ENCODE assay signal across 16 mouse cellular contexts in genomic region chr9:56266200-56266815, GRCm38 (mm10).
DNase-seq lines count a peak whose midpoint lies in the region; ATAC-seq and TF ChIP-seq lines count a peak whose summit lies in the region.
"Had no signal": no experiment of that assay in that cellular context is flagged by ENCODE, and none has a peak within 500 bp of the region (broad histone marks: within the 10 kb centered on the region; RNA-seq: fewer than 3 reads in every experiment).

No protein-coding gene starts in this region.

- TF ChIP-seq CTCF in gastrocnemius, adult 2 months (IDR thresholded peaks at IDR 0.05) = no peak
- no peak for TF ChIP-seq CTCF in intestine, postnatal 0 days (IDR thresholded peaks at IDR 0.05; ENCODE audit: low read depth)

- no peaks in the 10 kb centered on the region for H3K27me3 ChIP-seq in kidney, embryonic 15.5 days
- no peaks in the 10 kb centered on the region for H3K27me3 ChIP-seq in heart, embryonic 16.5 days (ENCODE audit: control insufficient read depth, insufficient read depth, low read length)
- H3K27me3 ChIP-seq in intestine, postnatal 0 days (replicated peaks; ENCODE audit: control insufficient read depth, insufficient read depth, low read length) = no peaks in the 10 kb centered on the region
- H3K27me3 ChIP-seq: liver, embryonic 12.5 days; midbrain, embryonic 15.5 days; neural tube, embryonic 12.5 days had no signal

- H3K4me1 ChIP-seq in kidney, embryonic 15.5 days = 0 out of 2 replicates have a peak, but pooled peaks cover 6% of the 10 kb centered on the region
- peaks cover 31% of the 10 kb centered on the region for H3K4me1 ChIP-seq in heart, embryonic 16.5 days (ENCODE audit: control insufficient read depth, insufficient read depth, low read length)
- H3K4me1 ChIP-seq in intestine, postnatal 0 days (replicated peaks; ENCODE audit: control insufficient read depth, insufficient read depth, low read length) = no peaks in the 10 kb centered on the region; the same call in 1 of the 2 replicates
- H3K4me1 ChIP-seq: neural tube, embryonic 12.5 days had no signal

- H3K9ac ChIP-seq in kidney, embryonic 15.5 days = no peak overlapping the region
- H3K9ac ChIP-seq in heart, embryonic 16.5 days (ENCODE audit: low read length) = no peak overlapping the region
- H3K9ac ChIP-seq in intestine, postnatal 0 days (ENCODE audit: low read depth, low read length) = no peak overlapping the region
- H3K9ac ChIP-seq: hindbrain, embryonic 14.5 days; liver, embryonic 12.5 days; midbrain, embryonic 15.5 days; neural tube, embryonic 12.5 days had no signal

- H3K36me3 ChIP-seq in kidney, embryonic 15.5 days = no peaks in the 10 kb centered on the region
- H3K36me3 ChIP-seq in heart, embryonic 16.5 days (ENCODE audit: control insufficient read depth, insufficient read depth) = no peaks in the 10 kb centered on the region
- no peaks in the 10 kb centered on the region for H3K36me3 ChIP-seq in intestine, postnatal 0 days (ENCODE audit: control insufficient read depth, insufficient read depth)
- H3K36me3 ChIP-seq: liver, embryonic 12.5 days; midbrain, embryonic 15.5 days; neural tube, embryonic 12.5 days had no signal

- peak overlapping the region; percentile 59 for H3K27ac ChIP-seq in gastrocnemius, adult 2 months
- peak overlapping the region; percentile 73 for H3K27ac ChIP-seq in kidney, embryonic 15.5 days
- peak overlapping the region; percentile 60 for H3K27ac ChIP-seq in heart, embryonic 16.5 days (ENCODE audit: low read length)
- no peak overlapping the region for H3K27ac ChIP-seq in intestine, postnatal 0 days (ENCODE audit: low read depth, low read length)
- H3K27ac ChIP-seq: hindbrain, embryonic 14.5 days; liver, embryonic 12.5 days; midbrain, embryonic 15.5 days; neural tube, embryonic 12.5 days had no signal

- DNase-seq in gastrocnemius, adult 2 months = no peak
- no peak for DNase-seq in gastrocnemius, postnatal 14 days
- DNase-seq in kidney, postnatal 25 days = no peak
- peak; percentile 74 for DNase-seq in 416B (ENCODE audit: low read depth)
- DNase-seq in gastrocnemius, postnatal 36 days = no peak
- DNase-seq: cerebellum, postnatal 10 days; lung, postnatal 4 days; retina, postnatal 1 day; thymus, adult 18-20 months had no signal

- 80% methylated on average over 7 of the region's 7 CpGs for WGBS in kidney, embryonic 15.5 days
- 62% methylated on average over 7 of the region's 7 CpGs for WGBS in heart, embryonic 16.5 days
- 85% methylated on average over 7 of the region's 7 CpGs for WGBS in intestine, postnatal 0 days

- no peak for ATAC-seq in kidney, embryonic 15.5 days (replicated peaks; ENCODE audit: low FRiP score)
- no peak for ATAC-seq in heart, embryonic 16.5 days (replicated peaks; ENCODE audit: extremely low read depth, insufficient read depth, low FRiP score)
- no peak for ATAC-seq in intestine, postnatal 0 days
- ATAC-seq: liver, embryonic 12.5 days; midbrain, embryonic 15.5 days had no signal

- intact Hi-C loops in gastrocnemius, adult 2 months (cut with DNase I) = loop anchor here (5.0 kb wide), 1 partner anchor 151 kb away; the partner anchor contains the start of genes Hmg20a and Peak1
- intact Hi-C loops in gastrocnemius, postnatal 14 days (cut with DNase I; ENCODE audit: low total_unique reads) = loop anchor here (10.0 kb wide), 1 partner anchor 148 kb away; the partner anchor contains the start of genes Hmg20a and Peak1
- intact Hi-C loops in gastrocnemius, postnatal 36 days (cut with DNase I) = no loop called here

- no peaks in the 10 kb centered on the region for H3K9me3 ChIP-seq in kidney, embryonic 15.5 days (replicated peaks)
- no peaks in the 10 kb centered on the region for H3K9me3 ChIP-seq in heart, embryonic 16.5 days (replicated peaks; ENCODE audit: control insufficient read depth, low read length)
- H3K9me3 ChIP-seq in intestine, postnatal 0 days (ENCODE audit: control insufficient read depth) = no peaks in the 10 kb centered on the region
- H3K9me3 ChIP-seq: liver, embryonic 12.5 days; midbrain, embryonic 15.5 days; neural tube, embryonic 12.5 days had no signal

- H3K4me2 ChIP-seq in kidney, embryonic 15.5 days = no peak overlapping the region
- no peak overlapping the region for H3K4me2 ChIP-seq in heart, embryonic 16.5 days (ENCODE audit: low read depth, low read length)
- no peak overlapping the region for H3K4me2 ChIP-seq in intestine, postnatal 0 days (replicated peaks; ENCODE audit: low read depth)
- H3K4me2 ChIP-seq: hindbrain, embryonic 14.5 days; liver, embryonic 12.5 days; midbrain, embryonic 15.5 days; neural tube, embryonic 12.5 days had no signal

- no peak overlapping the region for H3K4me3 ChIP-seq in gastrocnemius, adult 2 months
- no peak overlapping the region for H3K4me3 ChIP-seq in kidney, embryonic 15.5 days (replicated peaks)
- no peak overlapping the region for H3K4me3 ChIP-seq in heart, embryonic 16.5 days (ENCODE audit: low read length)
- no peak overlapping the region for H3K4me3 ChIP-seq in intestine, postnatal 0 days (ENCODE audit: low read depth, low read length)
- H3K4me3 ChIP-seq: liver, embryonic 12.5 days; midbrain, embryonic 15.5 days; neural tube, embryonic 12.5 days had no signal
